Mouse (Mus musculus) G1E (cell line): ENCODE data around the gene Rfx3.

Source experiments
- CTCF ChIP-seq: IDR thresholded peaks from 2 replicates; pipeline ENCODE4 v1.5.1; 2012; ENCODE audit warnings: low read depth, low read length, inconsistent platforms, mixed read lengths
- GATA1 ChIP-seq: IDR thresholded peaks from 2 replicates; pipeline ENCODE4 v1.6.1; 2012; ENCODE audit warnings: borderline replicate concordance, low read length, inconsistent platforms, mixed read lengths
- TAL1 ChIP-seq: conservative IDR thresholded peaks from 2 replicates; pipeline ENCODE4 v1.6.1; 2012; ENCODE audit warnings: low read depth, low read length, inconsistent platforms, mixed read lengths

DNA sequence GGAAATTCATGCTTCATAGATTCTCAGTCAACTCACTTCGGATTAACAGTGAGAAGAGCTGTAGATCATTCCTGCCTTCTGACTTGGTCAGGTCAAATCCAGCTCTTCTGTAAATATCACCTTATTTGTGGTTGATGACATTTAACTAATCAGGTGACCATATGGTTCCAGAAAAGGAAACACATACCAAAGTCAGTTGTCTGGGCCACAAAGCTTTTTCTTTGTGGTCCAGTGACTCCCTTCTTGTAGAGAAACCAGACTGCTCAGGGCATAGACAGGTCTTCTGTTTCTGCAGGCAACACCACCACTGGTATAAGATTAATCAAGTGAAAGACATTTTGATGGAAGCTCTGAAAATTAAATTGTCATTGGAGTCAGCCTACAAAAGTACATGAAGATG, 41.1 kb upstream of the Rfx3 start:
- TF ChIP-seq CTCF = no peak
- no peak for TF ChIP-seq GATA1
- no peak for TF ChIP-seq TAL1
